Mouse (Mus musculus) neural tube, embryonic 10.5 days (tissue): ENCODE results near the gene Ccdc58.
"Not testable (repeated sequence)": the region's sequence is repeated elsewhere in the genome, so short reads cannot be mapped to it uniquely, and the experiment has no call there.

Experiments
- DNase-seq: peaks from one replicate; pipeline ENCODE4 v3.0.0-alpha.2; 2017; ENCODE audit warnings: low spot score; ENCODE audit errors: extremely low spot score

Ccdc58 gene

GRCm38 (mm10) chr16:36074772-36075171 is 3.3 kb downstream of the Ccdc58 start:
- DNase-seq: no peak

DNA sequence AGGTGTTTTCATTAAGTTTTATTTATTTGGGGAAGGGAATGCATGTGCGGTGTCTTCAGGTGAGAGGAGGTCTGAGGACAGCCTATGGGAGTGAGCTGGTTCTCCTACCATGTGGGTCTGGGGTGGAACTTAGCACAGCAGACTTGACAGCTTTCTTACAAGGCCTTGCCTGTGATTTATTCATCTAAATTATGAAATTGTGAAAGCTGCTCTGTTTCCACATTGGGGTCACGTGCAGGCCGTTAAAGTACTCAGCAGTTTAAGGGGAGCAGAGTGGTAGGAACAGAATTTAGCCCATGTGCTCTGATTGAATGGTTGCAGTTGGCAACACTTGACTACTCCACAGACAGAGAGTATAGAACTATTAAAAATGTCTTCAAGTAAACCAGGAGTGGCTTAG is 8.4 kb downstream of the Ccdc58 start:
- no peak for DNase-seq

GRCm38 (mm10) chr16:36087846-36088245 is 16.4 kb downstream of the Ccdc58 start:
- no peak for DNase-seq

DNA sequence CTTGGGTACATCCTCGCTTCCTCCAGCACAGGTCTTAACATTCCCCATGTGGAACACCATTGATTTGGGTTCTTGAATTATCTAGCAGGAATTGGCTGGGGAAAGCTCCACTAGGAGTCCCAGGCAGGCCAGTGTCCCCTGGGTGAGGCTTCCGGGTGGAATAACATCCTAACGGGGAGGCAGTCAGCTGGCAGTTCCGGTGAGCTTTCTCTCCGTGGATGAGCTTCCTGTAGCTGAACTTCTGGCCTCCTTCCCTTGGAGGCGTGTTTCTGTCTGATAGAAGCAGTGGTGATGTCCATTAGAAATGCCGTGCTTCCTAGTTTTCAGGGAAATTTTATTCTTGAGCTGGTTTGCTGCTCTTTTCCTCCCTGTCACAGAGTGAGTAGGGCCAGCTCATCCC is 17.6 kb downstream of the Ccdc58 start:
- no peak for DNase-seq

GRCm38 (mm10) chr16:36089850-36090616 is 18.5 kb downstream of the Ccdc58 start:
- DNase-seq: no peak

DNA sequence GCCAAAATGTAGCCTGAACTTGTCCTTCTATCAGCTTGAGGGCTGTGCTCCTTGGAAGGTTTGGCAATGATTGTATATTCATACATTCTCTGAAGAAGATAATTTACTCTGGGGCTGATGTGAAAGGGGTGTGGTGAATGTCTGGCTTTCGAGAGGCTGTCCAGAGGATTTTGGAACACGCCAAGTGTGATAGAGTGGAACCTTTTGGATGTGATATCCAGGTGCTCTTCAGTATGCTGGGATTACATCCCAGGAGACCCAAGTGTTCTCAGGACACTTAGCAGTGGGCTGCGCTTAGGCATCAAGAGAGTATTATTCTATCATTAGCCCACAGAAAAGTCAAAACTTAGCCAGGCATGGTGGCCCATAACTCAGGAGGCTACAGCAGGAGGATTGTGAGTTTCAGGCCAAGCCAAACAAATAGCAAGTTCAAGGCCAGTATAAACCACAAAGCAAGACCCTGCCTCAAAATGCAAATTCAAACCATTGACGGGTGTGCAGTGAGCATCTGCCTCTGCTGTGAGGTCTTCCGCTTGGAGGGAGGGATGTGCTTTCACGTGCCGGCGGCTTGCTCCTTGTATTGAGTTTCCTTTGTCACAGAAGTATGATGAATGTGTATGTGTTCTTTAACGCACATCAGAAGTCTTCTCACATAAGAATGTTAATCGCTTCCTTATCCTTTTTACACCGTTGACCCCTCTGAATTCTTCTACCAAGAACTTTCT is 19.5 kb downstream of the Ccdc58 start:
- DNase-seq: no peak

GRCm38 (mm10) chr16:36094079-36094478 is 22.6 kb downstream of the Ccdc58 start:
- no peak for DNase-seq

- not testable (repeated sequence) for DNase-seq
These were observed 26.5 kb downstream of the Ccdc58 start for GRCm38 (mm10) chr16:36097813-36098499.

GRCm38 (mm10) chr16:36101526-36101925 is 30.0 kb downstream of the Ccdc58 start:
- no peak for DNase-seq

DNA sequence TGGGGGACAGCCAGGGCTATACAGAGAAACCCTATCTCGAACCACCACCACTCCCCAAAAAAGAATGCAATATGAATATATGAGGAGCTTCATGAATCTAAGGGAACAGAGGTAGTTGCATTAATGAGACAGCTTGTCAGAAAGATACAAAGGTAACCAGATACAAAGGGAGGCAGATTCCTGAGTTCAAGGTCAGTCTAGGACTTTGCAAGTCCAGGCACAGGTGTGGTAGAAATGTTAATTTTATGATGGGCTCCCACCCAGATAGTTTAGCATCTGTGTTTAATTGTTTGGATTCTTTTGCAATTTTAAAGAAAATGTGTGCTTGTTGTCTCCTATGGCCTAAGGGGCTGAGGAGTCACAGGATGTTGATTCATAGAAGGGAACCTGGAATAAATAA is 30.7 kb downstream of the Ccdc58 start:
- DNase-seq: no peak

- DNase-seq: not testable (repeated sequence)
These were observed 40.0 kb downstream of the Ccdc58 start for GRCm38 (mm10) chr16:36111486-36111885.

DNA sequence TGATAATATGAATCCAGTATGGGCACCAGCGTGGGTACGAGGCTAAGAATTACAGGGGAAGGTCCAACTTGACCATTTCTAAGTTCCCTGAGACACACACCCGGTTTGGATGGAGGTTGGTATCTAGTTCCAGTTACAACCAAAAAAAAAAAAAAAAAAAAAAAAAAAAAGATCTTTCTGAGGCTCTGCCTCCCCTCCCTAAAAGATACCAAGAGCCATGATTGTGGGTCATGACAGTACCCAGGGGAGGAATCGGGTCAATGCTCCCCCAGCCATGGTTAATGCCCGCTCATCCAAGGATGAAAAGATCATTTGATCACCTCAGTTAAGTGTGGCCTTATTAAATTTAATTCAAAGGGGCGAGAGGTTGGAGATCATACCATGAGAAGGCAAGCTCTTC is 44.3 kb downstream of the Ccdc58 start:
- DNase-seq: not testable (repeated sequence)

DNA sequence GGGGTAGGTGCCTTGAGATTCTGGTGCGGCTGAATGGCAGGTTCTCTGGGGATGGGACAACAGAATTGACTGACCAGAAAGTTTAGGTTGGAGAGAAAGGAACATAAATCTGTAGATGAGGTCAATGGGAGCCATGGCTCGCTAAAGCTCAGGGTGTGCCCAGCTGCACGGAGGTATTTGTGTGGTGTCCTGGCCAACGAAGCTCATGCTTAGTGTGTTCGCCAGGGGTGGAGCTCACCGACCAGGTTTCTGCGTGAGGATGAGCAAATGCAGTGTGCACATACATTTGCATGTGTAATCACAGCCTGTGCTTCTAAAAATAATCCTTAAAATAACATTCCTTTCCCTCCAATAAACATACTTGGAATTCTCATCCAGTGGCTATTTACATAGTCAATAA is 56.6 kb downstream of the Ccdc58 start:
- DNase-seq: no peak

GRCm38 (mm10) chr16:36131141-36131540 is 59.7 kb downstream of the Ccdc58 start, which contains the start of gene Csta1:
Gene Csta1, minus strand, starts transcription at chr16:36131241.
- no peak for DNase-seq

DNA sequence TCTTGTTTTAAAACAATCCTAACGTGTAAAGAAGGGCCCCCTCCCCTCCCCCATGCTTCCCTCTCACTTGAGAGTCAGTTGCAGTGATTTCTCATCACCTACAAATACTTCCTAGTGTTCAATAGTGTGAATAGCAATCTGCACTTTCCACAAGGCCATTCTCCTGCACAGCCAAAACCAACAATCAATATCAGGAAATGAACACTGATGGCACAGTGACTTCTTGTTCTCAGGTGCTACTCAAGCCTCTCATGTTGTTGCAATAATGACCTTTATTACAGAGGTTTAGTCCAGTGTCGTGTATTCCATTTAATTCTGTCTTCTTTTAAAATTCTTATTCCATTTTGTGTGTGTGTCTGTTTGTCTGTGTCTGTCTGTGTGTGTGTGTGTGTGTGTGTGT is 66.7 kb downstream of the Ccdc58 start:
- DNase-seq: no peak
